Mouse (Mus musculus) layer of hippocampus, postnatal 14 days (tissue): Measurements from ENCODE around the gene Ttc34. TPM values are rescaled to one million over a fixed set of nuclear protein-coding genes. Genes with fewer than 3 reads are reported as not detected.

Experiments
- DNase-seq, 2 experiments: peaks; one replicate each; pipeline ENCODE4 v3.0.0; 2021 to 2022; ENCODE audit warnings: low spot score in 2 of 2, mixed read lengths in 1 of 2
- long read RNA-seq, 2 experiments: library from polyadenylated mRNA; stranded (forward); transcript quantifications; one replicate each; pipeline ENCODE4 v2.0.0; 2021
- total RNA-seq, 2 experiments: library from RNA; stranded (reverse); gene quantifications; 2 replicates each; pipeline ENCODE4 v1.2.3; 2021

Gene Ttc34
- total RNA-seq, result 1 to 10 TPM; 4.0 to 4.4 TPM
- long read RNA-seq, experiment 1, full-length matches to known transcripts, result 2 of 14 reads
- long read RNA-seq, experiment 1, partial matches to known transcripts, result 6 of 14 reads
- long read RNA-seq, experiment 1, other reads (novel, unspliced or antisense), result 6 of 14 reads
- long read RNA-seq, experiment 2, partial matches to known transcripts, result 1 of 10 reads
- long read RNA-seq, experiment 2, other reads (novel, unspliced or antisense), result 8 of 10 reads

GRCm38 (mm10) chr4:154837170-154837569 lies at the start of gene Ttc34:
TSS of gene Ttc34 (plus strand) at chr4:154837459.
- DNase-seq, result peak in 1 of 2 experiments; percentile 28

GRCm38 (mm10) chr4:154787960-154788702 lies 49.1 kb upstream of the Ttc34 start:
- DNase-seq, result no peak

GRCm38 (mm10) chr4:154791894-154792293 lies 45.4 kb upstream of the Ttc34 start:
- DNase-seq, result no peak

GRCm38 (mm10) chr4:154793499-154793898 lies 43.8 kb upstream of the Ttc34 start:
- no peak for DNase-seq

GRCm38 (mm10) chr4:154797834-154798233 lies 39.4 kb upstream of the Ttc34 start:
- DNase-seq, result peak; percentile 20 to 37

- no peak for DNase-seq
Measured at GRCm38 (mm10) chr4:154800543-154800942, 36.7 kb upstream of the Ttc34 start.

GRCm38 (mm10) chr4:154802210-154802609 lies 35.0 kb upstream of the Ttc34 start:
- no peak for DNase-seq

- peak; percentile 52 for DNase-seq
Measured at GRCm38 (mm10) chr4:154825662-154826061, 11.6 kb upstream of the Ttc34 start.

GRCm38 (mm10) chr4:154826224-154826623 lies 11.0 kb upstream of the Ttc34 start:
- DNase-seq, result no peak

- DNase-seq, result peak; percentile 35 to 66
Measured at GRCm38 (mm10) chr4:154827181-154827580, 10.1 kb upstream of the Ttc34 start.

GRCm38 (mm10) chr4:154827861-154828610 lies 9.2 kb upstream of the Ttc34 start:
- DNase-seq, result no peak

- DNase-seq, result no peak
Measured at GRCm38 (mm10) chr4:154831915-154832573, 5.2 kb upstream of the Ttc34 start.

GRCm38 (mm10) chr4:154836183-154836915 lies 910 bp upstream of the Ttc34 start:
- DNase-seq, result no peak

- no peak for DNase-seq
Measured at GRCm38 (mm10) chr4:154838741-154839140, 1.5 kb downstream of the Ttc34 start.

- DNase-seq, result no peak
Measured at GRCm38 (mm10) chr4:154839406-154839805, 2.1 kb downstream of the Ttc34 start.

GRCm38 (mm10) chr4:154852696-154853095 lies 15.4 kb downstream of the Ttc34 start:
- DNase-seq, result no peak

GRCm38 (mm10) chr4:154853881-154854280 lies 16.6 kb downstream of the Ttc34 start:
- no peak for DNase-seq

- no peak for DNase-seq
Measured at GRCm38 (mm10) chr4:154854676-154855345, 17.6 kb downstream of the Ttc34 start.

GRCm38 (mm10) chr4:154855721-154856479 lies 18.6 kb downstream of the Ttc34 start:
- peak; percentile 90 for DNase-seq
